Mouse (Mus musculus) cerebellum, adult 9-10 months (tissue): Measurements from ENCODE around the gene Vwa8.

ENCODE experiments used
- DNase-seq: peaks from one replicate; pipeline ENCODE4 v3.0.0; 2022

Gene Vwa8

GRCm38 (mm10) chr14:79106655-79107515 lies 258.0 kb downstream of the Vwa8 start:
- DNase-seq, result peak; percentile 90

- DNase-seq, result no peak
Measured at GRCm38 (mm10) chr14:79109375-79109774, 260.5 kb downstream of the Vwa8 start.

- DNase-seq, result no peak
Measured at GRCm38 (mm10) chr14:79110012-79110411, 261.2 kb downstream of the Vwa8 start.

- no peak for DNase-seq
Measured at GRCm38 (mm10) chr14:79112050-79112449, 263.2 kb downstream of the Vwa8 start.

GRCm38 (mm10) chr14:79114526-79115383 lies 265.9 kb downstream of the Vwa8 start:
- DNase-seq, result no peak

- DNase-seq, result no peak
Measured at GRCm38 (mm10) chr14:79118457-79118856, 269.6 kb downstream of the Vwa8 start.

GRCm38 (mm10) chr14:79119354-79119753 lies 270.5 kb downstream of the Vwa8 start:
- no peak for DNase-seq

GRCm38 (mm10) chr14:79120681-79121080 lies 271.8 kb downstream of the Vwa8 start:
- no peak for DNase-seq

- no peak for DNase-seq
Measured at GRCm38 (mm10) chr14:79123466-79123865, 274.6 kb downstream of the Vwa8 start.

GRCm38 (mm10) chr14:79124643-79125042 lies 275.8 kb downstream of the Vwa8 start:
- peak; percentile 70 for DNase-seq

- peak; percentile 51 for DNase-seq
Measured at GRCm38 (mm10) chr14:79126176-79126575, 277.3 kb downstream of the Vwa8 start.

GRCm38 (mm10) chr14:79134891-79135334 lies 286.1 kb downstream of the Vwa8 start:
- no peak for DNase-seq

GRCm38 (mm10) chr14:79135441-79135840 lies 286.6 kb downstream of the Vwa8 start:
- DNase-seq, result no peak

- DNase-seq, result no peak
Measured at GRCm38 (mm10) chr14:79136585-79136984, 287.7 kb downstream of the Vwa8 start.

GRCm38 (mm10) chr14:79137100-79137499 lies 288.2 kb downstream of the Vwa8 start:
- no peak for DNase-seq

- DNase-seq, result no peak
Measured at GRCm38 (mm10) chr14:79139096-79139651, 290.3 kb downstream of the Vwa8 start.

- peak; percentile 67 for DNase-seq
Measured at GRCm38 (mm10) chr14:79139918-79140825, 291.3 kb downstream of the Vwa8 start.

GRCm38 (mm10) chr14:79140826-79141219 lies 292.0 kb downstream of the Vwa8 start:
- peak; percentile 84 for DNase-seq

GRCm38 (mm10) chr14:79142342-79142741 lies 293.5 kb downstream of the Vwa8 start:
- DNase-seq, result peak; percentile 88

GRCm38 (mm10) chr14:79143696-79144095 lies 294.8 kb downstream of the Vwa8 start:
- DNase-seq, result no peak

- peak; percentile 63 for DNase-seq
Measured at GRCm38 (mm10) chr14:79144278-79145224, 295.7 kb downstream of the Vwa8 start.
